Mouse (Mus musculus) midbrain, embryonic 11.5 days (tissue): ENCODE results near the gene Kcnj6. TPM values are rescaled to one million over a fixed set of nuclear protein-coding genes. Genes with fewer than 3 reads are reported as not detected.
A peak's percentile ranks its signal among the peaks of the same experiment; 100 is the strongest.

Experiments used
- ATAC-seq: fragments of 200-750 bp; cut with Nextera tagmentation; 2 replicates; pipeline ENCODE4 v1.8.0; 2017; ENCODE audit warnings: moderate TSS enrichment, moderate library complexity; ENCODE audit not compliant: low FRiP score
- DNase-seq: peaks from one replicate; pipeline ENCODE4 v3.0.0; 2015; ENCODE audit warnings: low spot score; ENCODE audit errors: missing footprints
- H3K27ac ChIP-seq: fragments of 300-500 bp; sonication (generic); 2 replicates; pipeline ENCODE4 v1.5.1; 2014; ENCODE audit warnings: low read depth, low read length
- H3K27me3 ChIP-seq: fragments of 300-500 bp; sonication (generic); 2 replicates; pipeline ENCODE4 v1.6.1; 2014; ENCODE audit warnings: mild to moderate bottlenecking, low read length, moderate library complexity, mixed read lengths; ENCODE audit not compliant: control insufficient read depth, insufficient read depth
- H3K36me3 ChIP-seq: fragments of 300-500 bp; sonication (generic); 2 replicates; pipeline ENCODE4 v1.6.1; 2014; ENCODE audit warnings: mild to moderate bottlenecking, low read length, moderate library complexity, mixed read lengths; ENCODE audit not compliant: control insufficient read depth, insufficient read depth
- H3K4me1 ChIP-seq: fragments of 300-500 bp; sonication (generic); 2 replicates; pipeline ENCODE4 v1.6.1; 2014; ENCODE audit warnings: low read length; ENCODE audit not compliant: control insufficient read depth, insufficient read depth
- H3K4me2 ChIP-seq: fragments of 300-500 bp; sonication (generic); 2 replicates; pipeline ENCODE4 v1.6.1; 2014; ENCODE audit warnings: mild to moderate bottlenecking, moderate library complexity
- H3K4me3 ChIP-seq: fragments of 300-500 bp; sonication (generic); 2 replicates; pipeline ENCODE4 v1.5.1; 2014; ENCODE audit warnings: low read depth, low read length
- H3K9ac ChIP-seq: fragments of 300-500 bp; sonication (generic); 2 replicates; pipeline ENCODE4 v1.6.1; 2014; ENCODE audit warnings: low read length
- H3K9me3 ChIP-seq: fragments of 300-500 bp; sonication (generic); 2 replicates; pipeline ENCODE4 v1.6.1; 2016; ENCODE audit warnings: low read length; ENCODE audit not compliant: control insufficient read depth
- WGBS: fragments of 180-500 bp; shearing (Covaris S2); extraction: QIAGEN DNeasy Blood & Tissue Kit; methylation state at CpG from one replicate; pipeline ENCODE4 v1.1.7; 2014; 5-methylcytosine and 5-hydroxymethylcytosine counted together
- microRNA-seq: library from miRNA; unstranded; fragments of <30 nt; microRNA quantifications from one replicate; pipeline ENCODE4, GENCODE M21; 2017
- polyA plus RNA-seq: library from polyadenylated mRNA; unstranded; fragments of >200 nt; fragmentation: Nextera tagmentation; extraction: Ambion mirVana; gene quantifications from 2 replicates; pipeline ENCODE4 v1.2.1, GENCODE M21; 2014

Gene Kcnj6
- polyA plus RNA-seq, 1 experiment from 2014 or later = 0.15 TPM

- no peak for ATAC-seq
Measured at GRCm38 (mm10) chr16:94714483-94714882, 283.0 kb downstream of the Kcnj6 start.

DNA sequence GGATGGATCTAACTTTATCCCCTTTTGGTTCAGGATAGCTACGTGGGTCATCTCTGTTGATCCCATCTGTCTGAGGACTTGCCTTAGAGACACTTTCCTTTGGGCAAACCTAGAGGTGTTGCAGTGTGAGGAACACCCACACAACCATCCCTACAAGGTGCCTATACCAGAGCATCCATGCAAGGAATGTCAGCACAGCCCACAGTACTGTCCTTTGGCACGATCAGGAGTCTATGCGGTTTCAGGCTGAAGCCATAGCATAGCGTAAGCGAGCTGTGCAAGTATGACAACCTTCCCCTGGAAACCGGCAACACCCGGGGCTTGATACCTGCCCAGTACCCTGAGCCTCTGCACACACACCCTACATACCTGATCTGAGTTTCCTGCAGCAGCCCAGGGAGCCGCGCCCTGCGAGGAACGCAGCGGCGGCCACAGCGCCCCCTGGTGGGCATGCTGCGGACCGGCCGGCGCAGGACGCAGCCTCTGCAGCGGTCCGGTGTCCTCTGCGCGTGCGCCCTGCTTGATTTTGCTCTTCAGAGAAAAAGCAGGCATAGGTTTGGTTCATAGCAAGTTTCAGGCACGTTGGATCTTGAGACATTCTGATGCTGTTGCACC is 283.9 kb downstream of the Kcnj6 start:
- no peaks in the 10 kb centered on the region for H3K27me3 ChIP-seq
- no peaks in the 10 kb centered on the region for H3K4me1 ChIP-seq
- H3K4me3 ChIP-seq = no peak overlapping the region; the same call in 1 of the 2 replicates
- H3K36me3 ChIP-seq = no peaks in the 10 kb centered on the region
- peak overlapping the region; percentile 11; the same call in 1 of the 2 replicates for H3K4me2 ChIP-seq
- WGBS = 8% methylated on average over 25 of the region's 25 CpGs
- ATAC-seq = peak; percentile 86
- H3K27ac ChIP-seq = no peak overlapping the region
- H3K9me3 ChIP-seq = no peaks in the 10 kb centered on the region
- DNase-seq = peak; percentile 99
- H3K9ac ChIP-seq = no peak overlapping the region

More at GRCm38 (mm10) chr16:94714483-94714882, 283.0 kb downstream of the Kcnj6 start:
- no peaks in the 10 kb centered on the region for H3K27me3 ChIP-seq
- no peak for DNase-seq
- no peaks in the 10 kb centered on the region for H3K9me3 ChIP-seq
- H3K36me3 ChIP-seq = no peaks in the 10 kb centered on the region
- WGBS = 70% methylated on average over 14 of the region's 14 CpGs
- H3K9ac ChIP-seq = no peak overlapping the region
- no peak overlapping the region for H3K4me2 ChIP-seq
- no peaks in the 10 kb centered on the region for H3K4me1 ChIP-seq
- no peak overlapping the region for H3K27ac ChIP-seq
- no peak overlapping the region for H3K4me3 ChIP-seq

DNA sequence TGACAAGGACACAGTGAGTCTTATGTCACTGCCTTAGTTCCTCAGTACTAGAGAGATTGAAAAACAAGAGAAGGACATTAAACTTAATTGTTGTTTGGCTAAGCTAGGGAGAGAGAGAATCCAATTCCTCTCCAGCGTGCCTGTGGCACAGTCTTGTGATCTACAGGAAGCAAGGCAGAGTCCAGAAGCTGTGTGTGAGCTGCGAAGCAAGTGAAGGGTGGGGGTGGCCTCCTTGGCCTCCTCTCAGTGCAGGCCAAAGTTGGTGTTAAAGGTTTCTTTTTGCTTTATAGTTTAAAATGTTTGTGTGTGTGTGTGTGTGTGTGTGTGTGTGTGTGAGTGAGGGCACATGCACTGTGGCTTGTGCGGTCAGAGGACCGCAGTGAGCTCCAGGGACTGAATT is 295.5 kb downstream of the Kcnj6 start:
- no peaks in the 10 kb centered on the region for H3K27me3 ChIP-seq
- no peaks in the 10 kb centered on the region for H3K9me3 ChIP-seq
- 93% methylated on average over 4 of the region's 4 CpGs for WGBS
- H3K27ac ChIP-seq = no peak overlapping the region
- no peak overlapping the region for H3K4me2 ChIP-seq
- H3K4me1 ChIP-seq = no peaks in the 10 kb centered on the region
- DNase-seq = no peak
- H3K36me3 ChIP-seq = no peaks in the 10 kb centered on the region
- no peak for ATAC-seq
- no peak overlapping the region for H3K4me3 ChIP-seq
- H3K9ac ChIP-seq = no peak overlapping the region

DNA sequence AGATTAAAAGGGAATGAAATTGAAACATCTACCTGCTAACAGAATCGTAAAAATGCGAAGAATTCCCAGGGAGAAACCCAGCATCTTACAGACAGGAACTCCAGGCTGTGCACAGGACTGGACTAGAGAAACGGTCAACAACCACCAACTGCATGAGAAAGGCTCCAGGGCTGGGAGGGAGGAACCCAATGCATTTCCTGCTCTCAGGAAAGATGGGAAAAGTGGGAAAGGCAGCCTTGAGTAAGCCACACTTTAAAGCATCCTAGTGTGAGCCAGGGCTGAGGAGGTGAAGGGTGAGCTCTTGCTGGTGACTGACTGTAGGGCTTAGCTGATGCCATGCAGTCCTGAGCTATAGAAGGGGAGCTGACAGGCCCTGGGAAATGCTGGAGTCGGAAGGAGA is 296.4 kb downstream of the Kcnj6 start:
- Histone ChIP-seq H3K36me3 (no peaks in the 10 kb centered on the region), H3K4me1 (no peaks in the 10 kb centered on the region), H3K4me3 (no peak overlapping the region), H3K4me2 (no peak overlapping the region), H3K9me3 (no peaks in the 10 kb centered on the region), H3K9ac (no peak overlapping the region), H3K27me3 (no peaks in the 10 kb centered on the region), H3K27ac (no peak overlapping the region)
- WGBS = 87% methylated on average over 4 of the region's 4 CpGs
- DNase-seq = no peak
- ATAC-seq = no peak

Small RNA genes lying within 50 kb of the gene (microRNA-seq; reads per million reads assigned to microRNA genes)
- not detected for gene Gm22745
